Mouse (Mus musculus) lung, postnatal 10 days (tissue): Measurements from ENCODE around the gene Kif11.

Experiments
- DNase-seq: peaks from one replicate; pipeline ENCODE4 v3.0.0; 2021

Gene Kif11

GRCm38 (mm10) chr19:37378816-37379215, 2.6 kb downstream of the Kif11 start:
- DNase-seq, result no peak

- DNase-seq, result no peak
Measured at GRCm38 (mm10) chr19:37386126-37386525, 9.9 kb downstream of the Kif11 start.

- no peak for DNase-seq
Measured at GRCm38 (mm10) chr19:37391869-37392268, 15.7 kb downstream of the Kif11 start.

GRCm38 (mm10) chr19:37396279-37396678, 20.1 kb downstream of the Kif11 start:
- DNase-seq, result no peak

- DNase-seq, result no peak
Measured at GRCm38 (mm10) chr19:37400936-37401335, 24.7 kb downstream of the Kif11 start.

- peak; percentile 44 for DNase-seq
Measured at GRCm38 (mm10) chr19:37418294-37418693, 42.1 kb downstream of the Kif11 start.

- DNase-seq, result peak; percentile 76
Measured at GRCm38 (mm10) chr19:37419613-37420012, 43.4 kb downstream of the Kif11 start.

- no peak for DNase-seq
Measured at GRCm38 (mm10) chr19:37428589-37428988, 52.4 kb downstream of the Kif11 start.

GRCm38 (mm10) chr19:37431139-37431756, 55.0 kb downstream of the Kif11 start:
- DNase-seq, result no peak

- DNase-seq, result no peak
Measured at GRCm38 (mm10) chr19:37432868-37433570, 56.8 kb downstream of the Kif11 start.

GRCm38 (mm10) chr19:37433895-37434262, 57.7 kb downstream of the Kif11 start:
- DNase-seq, result no peak

- peak; percentile 91 for DNase-seq
Measured at GRCm38 (mm10) chr19:37434263-37434951, 58.2 kb downstream of the Kif11 start, which contains the start of gene Hhex. Gene Hhex, plus strand, starts transcription at chr19:37434810.

- DNase-seq, result peak; percentile 76
Measured at GRCm38 (mm10) chr19:37435041-37435852, 59.0 kb downstream of the Kif11 start.

- no peak for DNase-seq
Measured at GRCm38 (mm10) chr19:37435853-37436174, 59.6 kb downstream of the Kif11 start.

- peak; percentile 62 for DNase-seq
Measured at GRCm38 (mm10) chr19:37436514-37437288, 60.5 kb downstream of the Kif11 start.

GRCm38 (mm10) chr19:37437289-37437606, 61.0 kb downstream of the Kif11 start:
- no peak for DNase-seq

- DNase-seq, result no peak
Measured at GRCm38 (mm10) chr19:37440181-37440580, 64.0 kb downstream of the Kif11 start.

GRCm38 (mm10) chr19:37440708-37441475, 64.7 kb downstream of the Kif11 start:
- no peak for DNase-seq

GRCm38 (mm10) chr19:37442524-37443286, 66.5 kb downstream of the Kif11 start:
- DNase-seq, result no peak

GRCm38 (mm10) chr19:37443631-37444140, 67.5 kb downstream of the Kif11 start:
- DNase-seq, result no peak

- DNase-seq, result no peak
Measured at GRCm38 (mm10) chr19:37448212-37448611, 72.0 kb downstream of the Kif11 start.
